Mouse (Mus musculus) megakaryocyte, embryonic 14.5 days (primary cell): ENCODE measurements around the gene Mob2.

Experiments used
- FLI1 ChIP-seq: IDR thresholded peaks from 2 replicates; pipeline ENCODE4 v1.6.1; 2012; ENCODE audit warnings: low read length, inconsistent platforms, mixed read lengths
- GATA1 ChIP-seq: IDR thresholded peaks from 3 replicates; pipeline ENCODE4 v1.6.1; 2012; ENCODE audit warnings: mixed read lengths, low read length, inconsistent platforms, borderline replicate concordance

GRCm38 (mm10) chr7:142104747-142105146 lies 43.9 kb upstream of the Mob2 start:
- TF ChIP-seq GATA1 (no peak), FLI1 (no peak)
